Mouse (Mus musculus): ENCODE measurements at regions not wholly inside any gene's neighbourhood (a gene's known extent, or its start where the extent isn't known, plus 50 kb on each side); places are given as distances from the start of the nearest gene placed in this dataset.

DNA sequence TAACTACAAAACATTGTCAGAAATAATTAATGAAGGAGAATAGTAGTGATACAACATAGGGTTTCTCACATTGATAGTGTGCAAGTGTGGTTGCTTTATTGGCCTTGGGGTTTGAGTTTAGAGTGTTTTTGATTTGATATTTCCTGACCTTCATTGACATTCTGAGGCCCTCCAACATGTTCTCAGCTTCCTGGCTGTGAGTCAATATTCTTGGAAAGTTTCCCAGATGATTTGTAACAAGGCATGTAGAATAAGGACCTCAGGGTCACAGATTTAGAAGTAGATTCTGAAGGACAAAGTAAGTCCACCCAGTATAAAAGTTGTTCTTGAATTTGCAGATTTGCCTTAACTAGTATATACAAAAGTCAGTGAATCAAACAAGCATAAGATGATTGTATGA, 969.7 kb upstream of the Pcdh9 start:
- DNase-seq (ENCODE audit: low spot score): no peak

DNA sequence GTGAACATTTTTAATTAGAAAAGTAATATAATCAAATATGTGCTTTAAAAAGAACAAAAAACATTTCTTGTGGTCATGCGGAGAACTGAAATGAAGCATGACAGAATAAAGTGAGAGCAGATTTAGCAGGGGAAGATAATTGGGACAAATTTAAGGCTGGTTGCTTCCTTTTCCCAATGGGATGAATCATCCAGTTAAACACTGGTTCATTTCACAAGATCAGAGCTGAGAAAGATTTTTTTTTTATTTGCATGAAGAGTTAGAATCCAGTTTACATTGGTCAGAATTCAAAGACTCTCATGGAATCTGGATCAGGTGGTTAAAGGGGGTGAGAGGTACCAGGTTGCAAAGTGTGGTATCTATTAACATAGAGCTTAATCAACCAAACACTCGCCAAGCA, 978.5 kb upstream of the Pcdh9 start:
- DNase-seq (ENCODE audit: low spot score): peak; percentile 46

GRCm38 (mm10) chr14:94886054-94886453, 995.0 kb upstream of the 4921530L21Rik start:
- peak; percentile 39 for DNase-seq (ENCODE audit: low spot score)

- DNase-seq (ENCODE audit: low spot score): no peak
Measured at GRCm38 (mm10) chr14:94895261-94895769, 985.7 kb upstream of the 4921530L21Rik start.

GRCm38 (mm10) chr14:94898667-94899281, 982.3 kb upstream of the 4921530L21Rik start:
- DNase-seq (ENCODE audit: low spot score): peak; percentile 40

GRCm38 (mm10) chr14:94912326-94912725, 968.7 kb upstream of the 4921530L21Rik start:
- no peak for DNase-seq (ENCODE audit: low spot score)

GRCm38 (mm10) chr14:94941416-94941815, 939.6 kb upstream of the 4921530L21Rik start:
- no peak for DNase-seq (ENCODE audit: low spot score)
